Mouse (Mus musculus) layer of hippocampus, adult 11-12 months (tissue): ENCODE measurements at regions not wholly inside any gene's neighbourhood (a gene's known extent, or its start where the extent isn't known, plus 50 kb on each side); places are given as distances from the start of the nearest gene placed in this dataset.

ENCODE experiments used
- DNase-seq: peaks from one replicate; pipeline ENCODE4 v3.0.0; 2022; ENCODE audit warnings: low spot score

- no peak for DNase-seq
Observed at GRCm38 (mm10) chr11:41533009-41533408, 467.6 kb downstream of the Gabrg2 start.

DNA sequence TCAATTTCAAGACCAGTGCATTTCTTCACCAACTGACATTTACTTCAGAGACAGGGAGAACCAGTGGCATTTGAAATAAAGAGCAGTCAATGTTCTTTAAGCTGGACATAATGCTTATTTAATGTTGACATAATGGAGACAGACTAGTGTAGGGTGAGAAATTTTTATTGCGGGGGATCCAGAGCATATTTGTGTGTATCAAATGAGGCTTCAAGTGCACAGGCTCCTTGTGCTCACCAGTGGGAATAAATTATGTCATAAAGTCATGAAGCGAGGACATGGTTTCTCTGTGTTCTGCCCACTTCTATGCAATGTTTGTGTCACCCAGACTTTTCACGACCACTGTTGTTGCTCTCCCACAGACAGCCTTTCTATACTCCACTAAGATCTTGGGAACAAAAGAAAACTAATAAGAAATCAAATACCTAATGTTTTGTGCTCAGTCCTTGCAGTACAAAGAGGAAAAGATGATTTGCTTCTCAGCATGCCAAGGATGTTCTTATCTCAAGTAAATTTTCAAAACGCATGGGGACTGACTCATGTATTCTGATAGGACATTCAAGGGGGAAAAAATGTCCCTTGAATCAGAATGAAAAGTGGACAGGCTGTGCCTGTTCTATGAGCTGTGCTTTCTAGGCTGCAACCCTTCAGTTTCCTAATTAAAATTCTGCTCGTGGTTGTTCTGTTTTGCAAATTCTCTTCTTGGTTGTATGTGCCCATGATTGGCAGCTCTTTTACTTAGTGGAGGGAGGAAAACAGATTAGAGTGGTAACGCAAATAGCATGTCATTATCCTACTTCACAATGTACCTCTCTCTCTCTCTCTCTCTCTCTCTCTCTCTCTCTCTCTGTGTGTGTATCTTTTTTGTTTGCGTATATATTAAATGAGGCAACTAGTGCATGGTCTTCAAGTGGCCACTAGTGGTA is 468.4 kb downstream of the Gabrg2 start:
- DNase-seq, result no peak

- DNase-seq, result no peak
Observed at GRCm38 (mm10) chr11:41524979-41525378, 475.7 kb downstream of the Gabrg2 start.

GRCm38 (mm10) chr11:41493277-41493676 is 507.4 kb downstream of the Gabrg2 start:
- DNase-seq, result peak; percentile 28

DNA sequence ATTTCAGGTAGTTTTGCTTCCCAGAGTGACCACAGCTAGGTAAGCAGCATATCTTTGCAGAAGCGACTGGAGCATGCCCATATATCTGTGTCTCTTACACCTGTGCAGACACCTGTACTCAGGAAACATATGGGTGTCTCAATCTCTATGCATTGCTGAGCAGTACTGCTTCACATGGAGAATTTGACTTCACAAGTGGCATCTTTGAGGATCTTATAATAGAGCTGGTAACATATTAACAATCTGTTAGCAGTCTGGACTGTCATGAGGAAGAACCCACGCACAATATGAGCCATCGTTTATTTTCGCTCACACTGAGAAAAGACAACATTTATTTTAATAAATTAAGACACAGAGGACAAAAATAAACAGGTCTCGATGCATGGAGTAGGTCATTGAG is 508.7 kb downstream of the Gabrg2 start:
- peak; percentile 66 for DNase-seq

DNA sequence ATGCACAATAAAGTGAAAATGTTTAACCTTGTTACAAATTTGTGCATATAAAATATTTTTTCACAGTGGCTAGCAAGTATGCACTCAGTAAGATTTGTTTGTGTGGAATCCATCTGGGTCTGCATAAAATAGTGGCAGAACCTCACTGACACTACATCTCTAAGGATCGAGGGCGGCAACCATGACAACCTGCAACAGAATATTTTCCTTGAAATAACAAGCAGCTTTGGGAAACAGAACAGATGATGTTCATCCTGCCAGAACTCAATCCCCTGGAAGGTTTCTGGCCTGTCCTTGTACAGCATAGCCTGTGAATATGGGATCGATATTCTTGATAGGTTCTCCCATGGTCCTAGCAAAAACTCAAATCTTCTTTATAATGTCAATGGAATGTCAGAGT is 509.4 kb downstream of the Gabrg2 start:
- DNase-seq, result peak; percentile 66

DNA sequence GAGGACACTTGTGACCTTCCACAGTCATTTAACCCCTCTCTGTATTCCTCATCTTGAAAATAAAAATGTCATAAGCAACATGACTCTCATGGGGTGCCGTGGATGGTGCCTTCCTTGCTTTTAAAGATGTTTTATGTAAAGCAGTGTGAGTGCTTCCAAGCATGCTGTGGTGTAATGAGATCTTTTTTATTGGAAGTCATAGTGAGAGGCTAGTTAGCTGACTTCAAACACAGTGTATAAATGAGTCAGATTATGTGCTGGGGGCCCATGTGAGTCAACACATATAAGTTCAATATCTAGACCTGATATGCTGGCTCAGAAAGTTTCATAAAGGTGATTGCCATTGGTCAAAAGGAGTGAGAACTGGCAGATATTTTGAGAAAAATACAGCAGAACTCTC is 516.8 kb downstream of the Gabrg2 start:
- DNase-seq, result no peak

- DNase-seq, result no peak
Observed at GRCm38 (mm10) chr11:41470938-41471633, 529.6 kb downstream of the Gabrg2 start.

DNA sequence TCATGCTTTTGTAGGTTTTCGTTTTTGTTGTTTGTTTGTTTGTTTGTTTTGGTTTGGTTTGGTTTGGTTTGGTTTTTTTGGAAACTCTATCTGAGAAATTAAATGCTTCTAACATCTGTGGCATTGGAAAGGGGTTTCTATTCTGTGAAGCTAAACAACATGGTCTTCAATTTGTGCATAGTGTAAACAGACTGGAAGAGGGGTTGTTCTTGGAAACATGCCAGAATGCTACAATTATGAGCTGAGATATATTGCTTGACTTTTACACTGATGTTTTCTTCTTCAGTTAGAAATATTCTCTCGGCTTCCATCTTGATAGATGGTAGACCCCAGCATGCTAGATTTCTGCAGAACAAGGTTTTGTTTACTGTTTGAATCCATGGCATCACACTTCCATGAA is 533.3 kb downstream of the Gabrg2 start:
- DNase-seq, result no peak

DNA sequence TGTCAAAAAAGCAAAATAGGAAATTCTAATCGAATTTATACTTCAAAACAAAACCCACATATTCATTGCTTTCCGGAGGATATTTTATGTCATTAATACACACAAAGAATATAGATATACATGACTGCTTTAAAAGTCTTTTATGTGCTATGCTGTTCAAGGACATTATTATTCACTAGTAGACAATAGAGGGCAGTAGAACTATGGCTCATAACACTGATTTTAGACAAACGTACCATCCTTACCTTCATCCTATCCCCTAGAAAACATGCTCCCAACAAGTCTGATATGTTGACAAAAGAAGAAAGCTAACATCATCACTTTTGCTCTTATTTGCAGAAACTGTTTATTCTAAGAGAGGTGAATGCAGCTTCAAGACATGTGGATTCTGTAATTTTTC is 566.8 kb downstream of the Gabrg2 start:
- no peak for DNase-seq

GRCm38 (mm10) chr11:41425592-41425991 is 575.1 kb downstream of the Gabrg2 start:
- DNase-seq, result no peak
